Mouse (Mus musculus) spleen, adult 12 weeks (tissue): ENCODE measurements around the gene Ptpa.

Experiments used
- DNase-seq: peaks from one replicate; pipeline ENCODE4 v3.0.0; 2022; ENCODE audit warnings: low spot score

Ptpa gene

GRCm38 (mm10) chr2:30415936-30416648 is at the start of gene Ptpa:
Gene Ptpa, plus strand, starts transcription at chr2:30416039.
- peak; percentile 85 for DNase-seq

GRCm38 (mm10) chr2:30366203-30366602 is 49.6 kb upstream of the Ptpa start:
- no peak for DNase-seq

- DNase-seq = no peak
These were observed 44.3 kb upstream of the Ptpa start for GRCm38 (mm10) chr2:30371544-30371943.

- no peak for DNase-seq
These were observed 43.1 kb upstream of the Ptpa start for GRCm38 (mm10) chr2:30372726-30373125.

GRCm38 (mm10) chr2:30375893-30376292 is 39.9 kb upstream of the Ptpa start:
- DNase-seq = no peak

- DNase-seq = no peak
These were observed 38.1 kb upstream of the Ptpa start for GRCm38 (mm10) chr2:30377721-30378120.

GRCm38 (mm10) chr2:30379307-30379706 is 36.5 kb upstream of the Ptpa start:
- DNase-seq = no peak

- DNase-seq = no peak
These were observed 35.1 kb upstream of the Ptpa start for GRCm38 (mm10) chr2:30380564-30381376.

- DNase-seq = peak; percentile 26
These were observed 34.5 kb upstream of the Ptpa start for GRCm38 (mm10) chr2:30381377-30381725.

GRCm38 (mm10) chr2:30384814-30385213 is 31.0 kb upstream of the Ptpa start:
- no peak for DNase-seq

GRCm38 (mm10) chr2:30385591-30385990 is 30.2 kb upstream of the Ptpa start:
- no peak for DNase-seq

- no peak for DNase-seq
These were observed 28.9 kb upstream of the Ptpa start for GRCm38 (mm10) chr2:30386913-30387312.

GRCm38 (mm10) chr2:30389000-30389399 is 26.8 kb upstream of the Ptpa start:
- no peak for DNase-seq

GRCm38 (mm10) chr2:30392114-30392576 is 23.7 kb upstream of the Ptpa start, which contains the start of gene Dolpp1:
Gene Dolpp1, plus strand, starts transcription at chr2:30392254.
- peak; percentile 93 for DNase-seq

GRCm38 (mm10) chr2:30392577-30393369 is 23.1 kb upstream of the Ptpa start:
- DNase-seq = peak; percentile 35

GRCm38 (mm10) chr2:30393370-30393656 is 22.5 kb upstream of the Ptpa start:
- no peak for DNase-seq

- DNase-seq = no peak
These were observed 20.1 kb upstream of the Ptpa start for GRCm38 (mm10) chr2:30395757-30396156.

GRCm38 (mm10) chr2:30396246-30396645 is 19.6 kb upstream of the Ptpa start:
- DNase-seq = no peak

GRCm38 (mm10) chr2:30397986-30398512 is 17.8 kb upstream of the Ptpa start:
- DNase-seq = no peak

GRCm38 (mm10) chr2:30399191-30400171 is 16.4 kb upstream of the Ptpa start:
- DNase-seq = no peak

GRCm38 (mm10) chr2:30401581-30401980 is 14.3 kb upstream of the Ptpa start:
- DNase-seq = no peak
